Mouse (Mus musculus) liver, embryonic 13.5 days (tissue): ENCODE measurements around the gene Gnb2. TPM values are rescaled to one million over a fixed set of nuclear protein-coding genes. Genes with fewer than 3 reads are reported as not detected.

Source experiments
- ATAC-seq: fragments of 200-750 bp; cut with Nextera tagmentation; 2 replicates; pipeline ENCODE4 v1.8.0; 2017; ENCODE audit warnings: low read depth, mild to moderate bottlenecking, moderate number of reproducible peaks, moderate library complexity
- DNase-seq: peaks from one replicate; pipeline ENCODE4 v3.0.0; 2022
- H3K27ac ChIP-seq: fragments of 300-500 bp; sonication (generic); 2 replicates; pipeline ENCODE4 v1.5.1; 2015; ENCODE audit warnings: moderate library complexity, mild to moderate bottlenecking, inconsistent platforms
- H3K27me3 ChIP-seq: fragments of 300-500 bp; sonication (generic); 2 replicates; pipeline ENCODE4 v1.6.1; 2015; ENCODE audit warnings: mild to moderate bottlenecking, inconsistent platforms
- H3K36me3 ChIP-seq: fragments of 300-500 bp; sonication (generic); 2 replicates; pipeline ENCODE4 v1.6.1; 2015; ENCODE audit warnings: mild to moderate bottlenecking, inconsistent platforms
- H3K4me1 ChIP-seq: fragments of 300-500 bp; sonication (generic); replicated peaks from 2 replicates; pipeline ENCODE4 v1.6.1; 2015; ENCODE audit warnings: inconsistent platforms
- H3K4me2 ChIP-seq: fragments of 300-500 bp; sonication (generic); 2 replicates; pipeline ENCODE4 v1.6.1; 2015; ENCODE audit warnings: inconsistent platforms, mild to moderate bottlenecking, moderate library complexity
- H3K4me3 ChIP-seq: fragments of 300-500 bp; sonication (generic); replicated peaks from 2 replicates; pipeline ENCODE4 v1.5.1; 2015; ENCODE audit warnings: mild to moderate bottlenecking, inconsistent platforms
- H3K9ac ChIP-seq: fragments of 300-500 bp; sonication (generic); 2 replicates; pipeline ENCODE4 v1.6.1; 2015; ENCODE audit warnings: mild to moderate bottlenecking, inconsistent platforms
- H3K9me3 ChIP-seq: fragments of 300-500 bp; sonication (generic); replicated peaks from 2 replicates; pipeline ENCODE4 v1.6.1; 2016; ENCODE audit warnings: inconsistent platforms
- WGBS: fragments of 180-500 bp; shearing (Covaris S2); methylation state at CpG from one replicate; pipeline ENCODE4 v1.1.7; 2015; ENCODE audit not compliant: insufficient replicate concordance; 5-methylcytosine and 5-hydroxymethylcytosine counted together
- polyA plus RNA-seq: library from polyadenylated mRNA; unstranded; fragments of >200 nt; fragmentation: Nextera tagmentation; extraction: Ambion mirVana; gene quantifications from 2 replicates; pipeline ENCODE4 v1.2.1, GENCODE M21; 2015

Gene Gnb2
- polyA plus RNA-seq, 1 experiment from 2014 or later: 159 TPM

GRCm38 (mm10) chr5:137529221-137529995, 3.9 kb downstream of the Gnb2 start:
- Histone ChIP-seq H3K9ac (no peak overlapping the region), H3K4me3 (peak overlapping the region; percentile 93), H3K4me2 (peak overlapping the region; percentile 99), H3K4me1 (peaks cover 71% of the 10 kb centered on the region), H3K36me3 (peaks cover 61% of the 10 kb centered on the region), H3K9me3 (no peaks in the 10 kb centered on the region), H3K27me3 (no peaks in the 10 kb centered on the region), H3K27ac (no peak overlapping the region)
- no peak for ATAC-seq
- WGBS: 84% methylated on average over 15 of the region's 15 CpGs
- DNase-seq: no peak

GRCm38 (mm10) chr5:137528247-137528968, 4.9 kb downstream of the Gnb2 start:
- DNase-seq (no peak), ATAC-seq (no peak)
- no peak overlapping the region for H3K9ac ChIP-seq
- H3K4me1 ChIP-seq: peaks cover 65% of the 10 kb centered on the region
- H3K4me3 ChIP-seq: no peak overlapping the region
- no peak overlapping the region for H3K4me2 ChIP-seq
- no peaks in the 10 kb centered on the region for H3K27me3 ChIP-seq
- 81% methylated on average over 22 of the region's 22 CpGs for WGBS
- peaks cover 71% of the 10 kb centered on the region for H3K36me3 ChIP-seq
- no peak overlapping the region for H3K27ac ChIP-seq
- no peaks in the 10 kb centered on the region for H3K9me3 ChIP-seq

GRCm38 (mm10) chr5:137527413-137527812, 5.9 kb downstream of the Gnb2 start:
- Histone ChIP-seq H3K27me3 (no peaks in the 10 kb centered on the region), H3K4me3 (no peak overlapping the region), H3K27ac (no peak overlapping the region; the same call in 1 of the 2 replicates), H3K4me1 (peaks cover 70% of the 10 kb centered on the region), H3K36me3 (peaks cover 81% of the 10 kb centered on the region), H3K9ac (no peak overlapping the region), H3K9me3 (no peaks in the 10 kb centered on the region), H3K4me2 (no peak overlapping the region)
- ATAC-seq (no peak), DNase-seq (no peak)
- WGBS: 38% methylated on average over 1 of the region's 1 CpGs

- Histone ChIP-seq H3K9me3 (no peaks in the 10 kb centered on the region), H3K36me3 (peaks cover 92% of the 10 kb centered on the region), H3K9ac (peak overlapping the region; percentile 49; the same call in 1 of the 2 replicates), H3K4me2 (peak overlapping the region; percentile 21; the same call in 1 of the 2 replicates), H3K27me3 (no peaks in the 10 kb centered on the region), H3K4me1 (peaks cover 65% of the 10 kb centered on the region), H3K27ac (peak overlapping the region; percentile 68), H3K4me3 (no peak overlapping the region)
- 26% methylated on average over 16 of the region's 16 CpGs for WGBS
- ATAC-seq (peak; percentile 37), DNase-seq (no peak)
Observed at GRCm38 (mm10) chr5:137526192-137526936, 6.9 kb downstream of the Gnb2 start.

- no peaks in the 10 kb centered on the region for H3K9me3 ChIP-seq
- H3K27me3 ChIP-seq: no peaks in the 10 kb centered on the region
- no peak overlapping the region for H3K9ac ChIP-seq
- no peak overlapping the region for H3K27ac ChIP-seq
- WGBS: 74% methylated on average over 16 of the region's 16 CpGs
- ATAC-seq: no peak
- peaks cover 56% of the 10 kb centered on the region for H3K4me1 ChIP-seq
- H3K36me3 ChIP-seq: peaks cover 99% of the 10 kb centered on the region
- DNase-seq: no peak
- H3K4me3 ChIP-seq: no peak overlapping the region
- no peak overlapping the region for H3K4me2 ChIP-seq
Observed at GRCm38 (mm10) chr5:137525511-137525910, 7.8 kb downstream of the Gnb2 start.

- ATAC-seq: no peak
- WGBS: 83% methylated on average over 13 of the region's 13 CpGs
- H3K27ac ChIP-seq: no peak overlapping the region
Observed at GRCm38 (mm10) chr5:137524671-137525070, 8.6 kb downstream of the Gnb2 start.

GRCm38 (mm10) chr5:137524251-137524515, 9.1 kb downstream of the Gnb2 start:
- peaks cover 99% of the 10 kb centered on the region for H3K36me3 ChIP-seq
- no peak overlapping the region for H3K4me2 ChIP-seq
- H3K27ac ChIP-seq: no peak overlapping the region
- peaks cover 45% of the 10 kb centered on the region for H3K4me1 ChIP-seq
- DNase-seq (no peak), ATAC-seq (no peak)
- no peaks in the 10 kb centered on the region for H3K27me3 ChIP-seq
- 83% methylated on average over 8 of the region's 8 CpGs for WGBS
- H3K4me3 ChIP-seq: no peak overlapping the region
- no peaks in the 10 kb centered on the region for H3K9me3 ChIP-seq
- no peak overlapping the region for H3K9ac ChIP-seq

More at GRCm38 (mm10) chr5:137524671-137525070, 8.6 kb downstream of the Gnb2 start:
- Histone ChIP-seq H3K27me3 (no peaks in the 10 kb centered on the region), H3K36me3 (peaks cover 99% of the 10 kb centered on the region), H3K9me3 (no peaks in the 10 kb centered on the region), H3K4me3 (no peak overlapping the region), H3K4me2 (no peak overlapping the region), H3K4me1 (peaks cover 48% of the 10 kb centered on the region), H3K9ac (no peak overlapping the region)
- DNase-seq: no peak

- H3K36me3 ChIP-seq: peaks cover 99% of the 10 kb centered on the region
- H3K27me3 ChIP-seq: no peaks in the 10 kb centered on the region
- no peak overlapping the region for H3K9ac ChIP-seq
- no peak for DNase-seq
- H3K27ac ChIP-seq: no peak overlapping the region
- 86% methylated on average over 25 of the region's 25 CpGs for WGBS
- H3K4me2 ChIP-seq: no peak overlapping the region
- no peak overlapping the region for H3K4me3 ChIP-seq
- no peaks in the 10 kb centered on the region for H3K9me3 ChIP-seq
- ATAC-seq: no peak
- H3K4me1 ChIP-seq: peaks cover 42% of the 10 kb centered on the region
Observed at GRCm38 (mm10) chr5:137523396-137524250, 9.7 kb downstream of the Gnb2 start.

GRCm38 (mm10) chr5:137522711-137523110, 10.6 kb downstream of the Gnb2 start:
- Histone ChIP-seq H3K9me3 (no peaks in the 10 kb centered on the region), H3K9ac (no peak overlapping the region), H3K4me1 (peaks cover 37% of the 10 kb centered on the region), H3K4me3 (no peak overlapping the region), H3K4me2 (no peak overlapping the region), H3K36me3 (peaks cover 96% of the 10 kb centered on the region), H3K27ac (peak overlapping the region; percentile 27; the same call in 1 of the 2 replicates), H3K27me3 (no peaks in the 10 kb centered on the region)
- WGBS: 82% methylated on average over 11 of the region's 11 CpGs
- no peak for DNase-seq
- no peak for ATAC-seq

- Histone ChIP-seq H3K36me3 (peaks cover 93% of the 10 kb centered on the region), H3K4me3 (no peak overlapping the region), H3K9me3 (no peaks in the 10 kb centered on the region), H3K9ac (no peak overlapping the region), H3K4me1 (peaks cover 37% of the 10 kb centered on the region), H3K4me2 (no peak overlapping the region), H3K27me3 (no peaks in the 10 kb centered on the region), H3K27ac (no peak overlapping the region)
- no peak for DNase-seq
- no peak for ATAC-seq
- WGBS: 64% methylated on average over 9 of the region's 9 CpGs
Observed at GRCm38 (mm10) chr5:137521861-137522260, 11.4 kb downstream of the Gnb2 start.
